Mouse (Mus musculus) frontal cortex, postnatal 25 days (tissue): ENCODE data around the gene Cldn34c1.
"Not testable (repeated sequence)": the region's sequence is repeated elsewhere in the genome, so short reads cannot be mapped to it uniquely, and the experiment has no call there.

Experiments
- DNase-seq, 2 experiments: peaks; one replicate each; pipeline ENCODE4 v3.0.0; 2022; ENCODE audit warnings: low spot score in 2 of 2

Cldn34c1 gene

DNA sequence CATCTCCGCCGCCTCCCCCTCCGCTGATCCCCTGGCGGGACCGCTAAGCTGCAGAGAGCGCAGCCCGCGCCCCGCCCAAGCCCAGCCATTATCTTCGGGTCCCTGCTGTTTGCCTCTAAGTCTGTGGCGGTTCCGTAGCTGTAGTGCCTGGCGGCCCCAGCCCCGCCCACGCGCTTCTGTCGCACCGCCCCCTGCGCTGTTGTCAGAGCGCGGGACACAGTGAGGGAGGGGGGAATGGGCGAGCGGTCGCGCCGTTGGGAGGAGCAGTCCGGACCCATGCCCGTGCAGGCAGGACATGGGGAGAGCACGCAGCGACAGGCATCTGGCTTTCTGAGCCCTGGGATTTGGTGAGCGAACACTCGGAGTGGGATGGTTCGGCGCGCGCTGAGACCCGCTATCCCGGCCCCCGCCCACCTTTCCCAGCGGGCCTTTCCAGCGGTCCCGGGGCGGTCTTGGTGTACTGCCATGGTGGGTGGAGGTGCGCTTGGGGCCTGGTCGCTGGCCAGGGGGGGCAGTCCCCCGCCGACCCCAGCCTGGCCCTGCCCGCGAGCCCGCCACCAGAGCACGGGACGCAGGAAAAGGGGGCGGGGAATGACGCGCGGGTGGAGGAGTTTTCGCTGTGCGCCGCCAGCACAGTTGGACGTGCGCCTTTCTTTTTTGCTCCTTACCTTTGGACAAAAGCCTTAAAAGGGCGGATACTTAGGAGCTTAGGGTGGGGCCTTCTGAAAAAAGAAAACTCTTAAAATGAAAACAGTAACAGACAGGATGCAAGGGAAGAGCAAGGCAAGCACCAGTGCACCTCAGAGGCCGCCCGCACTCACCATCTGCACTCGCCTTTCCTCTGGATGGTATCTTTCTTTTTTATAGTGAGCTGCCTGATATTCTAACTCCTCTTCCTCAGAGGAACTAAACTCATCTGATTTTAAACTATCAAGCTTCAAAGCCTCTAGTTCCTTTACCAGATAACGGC, at the start of gene Cldn34c1:
Gene Cldn34c1 (plus strand): TSS at position 205 of the 970 bp plus-strand sequence.
- peak; percentile 36 to 51 for DNase-seq

DNA sequence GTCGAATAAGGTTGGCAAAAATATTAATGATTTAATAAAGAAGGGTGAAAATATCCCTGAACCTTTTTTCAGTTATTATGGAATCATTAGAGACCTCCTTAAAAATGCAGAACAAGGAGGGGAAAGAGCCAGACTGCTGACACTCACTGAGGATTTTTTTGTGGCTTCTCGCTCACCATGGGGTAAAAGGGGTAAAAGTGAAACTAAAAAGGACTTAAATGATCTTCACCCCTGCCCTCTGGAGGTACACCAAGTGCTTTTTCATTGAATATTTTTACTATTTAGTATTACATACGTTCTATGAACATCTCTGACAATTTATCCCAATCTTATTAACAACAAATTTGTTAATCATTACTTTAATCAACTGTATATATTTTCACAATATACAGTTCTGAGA, 15.9 kb upstream of the Cldn34c1 start:
- DNase-seq: no peak

GRCm38 (mm10) chrX:123102806-123103205, 489 bp upstream of the Cldn34c1 start:
- DNase-seq: not testable (repeated sequence)

GRCm38 (mm10) chrX:123104692-123105091, 1.4 kb downstream of the Cldn34c1 start:
- not testable (repeated sequence) for DNase-seq

DNA sequence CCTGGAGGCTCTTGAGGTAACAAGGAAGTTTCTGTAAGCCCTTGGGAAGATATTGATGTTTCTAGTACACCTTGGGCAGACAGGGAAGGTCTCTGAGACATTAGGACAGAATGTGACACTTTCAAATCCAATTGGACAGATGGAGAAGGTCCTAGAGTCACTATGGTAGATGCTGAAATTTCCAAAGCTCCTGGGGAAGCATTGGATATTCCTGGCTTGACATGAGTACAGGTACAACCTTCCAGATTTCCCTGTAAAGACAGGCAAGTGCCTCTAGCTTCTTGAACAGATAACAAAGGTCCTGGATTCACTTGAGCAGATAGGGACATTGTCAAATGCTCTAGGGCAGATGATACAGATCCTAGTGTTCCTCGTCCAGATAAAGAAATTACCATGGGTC, 119.1 kb downstream of the Cldn34c1 start, which contains the start of gene Srsx:
Gene Srsx (minus strand): TSS at position 101 of the 400 bp plus-strand sequence.
- DNase-seq: not testable (repeated sequence)
